Mouse (Mus musculus) lung, embryonic 15.5 days (tissue): Measurements from ENCODE around the gene Gm10800. TPM values are rescaled to one million over a fixed set of nuclear protein-coding genes. Genes with fewer than 3 reads are reported as not detected.
"Not testable (repeated sequence)": the region's sequence is repeated elsewhere in the genome, so short reads cannot be mapped to it uniquely, and the experiment has no call there.

Source experiments
- ATAC-seq: fragments of 200-750 bp; cut with Nextera tagmentation; 2 replicates; pipeline ENCODE4 v1.8.0; 2017; ENCODE audit warnings: moderate number of reproducible peaks, borderline replicate concordance; ENCODE audit not compliant: low FRiP score, low TSS enrichment; ENCODE audit errors: extremely low read depth
- H3K27ac ChIP-seq: fragments of 300-500 bp; sonication (generic); 2 replicates; pipeline ENCODE4 v1.5.1; 2015; ENCODE audit warnings: moderate library complexity, mild to moderate bottlenecking, inconsistent platforms
- H3K27me3 ChIP-seq: fragments of 300-500 bp; sonication (generic); 2 replicates; pipeline ENCODE4 v1.6.1; 2015; ENCODE audit warnings: inconsistent platforms
- H3K36me3 ChIP-seq: fragments of 300-500 bp; sonication (generic); 2 replicates; pipeline ENCODE4 v1.6.1; 2015; ENCODE audit warnings: inconsistent platforms
- H3K4me1 ChIP-seq: fragments of 300-500 bp; sonication (generic); 2 replicates; pipeline ENCODE4 v1.6.1; 2015; ENCODE audit warnings: inconsistent platforms
- H3K4me2 ChIP-seq: fragments of 300-500 bp; sonication (generic); 2 replicates; pipeline ENCODE4 v1.6.1; 2015; ENCODE audit warnings: inconsistent platforms, mild to moderate bottlenecking, moderate library complexity
- H3K4me3 ChIP-seq: fragments of 300-500 bp; sonication (generic); 2 replicates; pipeline ENCODE4 v1.5.1; 2015; ENCODE audit warnings: mild to moderate bottlenecking, inconsistent platforms
- H3K9ac ChIP-seq: fragments of 300-500 bp; sonication (generic); 2 replicates; pipeline ENCODE4 v1.6.1; 2015; ENCODE audit warnings: inconsistent platforms
- H3K9me3 ChIP-seq: fragments of 300-500 bp; sonication (generic); 2 replicates; pipeline ENCODE4 v1.6.1; 2016; ENCODE audit warnings: inconsistent platforms
- WGBS: fragments of 180-500 bp; shearing (Covaris S2); methylation state at CpG from one replicate; pipeline ENCODE4 v1.1.7; 2015; 5-methylcytosine and 5-hydroxymethylcytosine counted together
- polyA plus RNA-seq: library from polyadenylated mRNA; unstranded; fragments of >200 nt; fragmentation: Nextera tagmentation; extraction: Ambion mirVana; gene quantifications from 2 replicates; pipeline ENCODE4 v1.2.1, GENCODE M21; 2015

Gene Gm10800
- polyA plus RNA-seq, result 0.44 and 0.96 TPM in 2 replicates

GRCm38 (mm10) chr2:98667201-98667600, at the start of gene Gm10800:
TSS of gene Gm10800 (minus strand) at chr2:98667301.
- not testable (repeated sequence) for H3K4me2 ChIP-seq, H3K9me3 ChIP-seq, H3K4me3 ChIP-seq, H3K9ac ChIP-seq, H3K27ac ChIP-seq, H3K36me3 ChIP-seq, H3K4me1 ChIP-seq, H3K27me3 ChIP-seq, ATAC-seq
- WGBS, result 85% methylated on average over 4 of the region's 4 CpGs

- Histone ChIP-seq H3K27me3 (no peaks in the 10 kb centered on the region), H3K36me3 (no peaks in the 10 kb centered on the region), H3K4me3 (no peak overlapping the region), H3K9ac (no peak overlapping the region), H3K4me2 (no peak overlapping the region), H3K9me3 (no peaks in the 10 kb centered on the region), H3K4me1 (no peaks in the 10 kb centered on the region), H3K27ac (no peak overlapping the region)
- WGBS, result 86% methylated on average over 1 of the region's 1 CpGs
- no peak for ATAC-seq
Observed at GRCm38 (mm10) chr2:98697533-98697932, 30.4 kb upstream of the Gm10800 start.

- not testable (repeated sequence) for H3K4me2 ChIP-seq, H3K36me3 ChIP-seq, ATAC-seq, H3K9ac ChIP-seq, H3K4me1 ChIP-seq, H3K27me3 ChIP-seq, H3K9me3 ChIP-seq, H3K27ac ChIP-seq, H3K4me3 ChIP-seq
- 76% methylated on average over 4 of the region's 5 CpGs for WGBS
Observed at GRCm38 (mm10) chr2:98661937-98662336, 5.2 kb downstream of the Gm10800 start, which contains the start of gene Gm10801. TSS of gene Gm10801 (plus strand) at chr2:98662237.

Other genes with a start within 250 kb of the Gm10800 start
- 0.58 TPM in 1 of 2 replicates, not detected in the other for gene Gm10801, start 5.1 kb downstream of the Gm10800 start, polyA plus RNA-seq